Mouse (Mus musculus): ENCODE data around the gene Gal3st3.

The Gal3st3 gene

DNA sequence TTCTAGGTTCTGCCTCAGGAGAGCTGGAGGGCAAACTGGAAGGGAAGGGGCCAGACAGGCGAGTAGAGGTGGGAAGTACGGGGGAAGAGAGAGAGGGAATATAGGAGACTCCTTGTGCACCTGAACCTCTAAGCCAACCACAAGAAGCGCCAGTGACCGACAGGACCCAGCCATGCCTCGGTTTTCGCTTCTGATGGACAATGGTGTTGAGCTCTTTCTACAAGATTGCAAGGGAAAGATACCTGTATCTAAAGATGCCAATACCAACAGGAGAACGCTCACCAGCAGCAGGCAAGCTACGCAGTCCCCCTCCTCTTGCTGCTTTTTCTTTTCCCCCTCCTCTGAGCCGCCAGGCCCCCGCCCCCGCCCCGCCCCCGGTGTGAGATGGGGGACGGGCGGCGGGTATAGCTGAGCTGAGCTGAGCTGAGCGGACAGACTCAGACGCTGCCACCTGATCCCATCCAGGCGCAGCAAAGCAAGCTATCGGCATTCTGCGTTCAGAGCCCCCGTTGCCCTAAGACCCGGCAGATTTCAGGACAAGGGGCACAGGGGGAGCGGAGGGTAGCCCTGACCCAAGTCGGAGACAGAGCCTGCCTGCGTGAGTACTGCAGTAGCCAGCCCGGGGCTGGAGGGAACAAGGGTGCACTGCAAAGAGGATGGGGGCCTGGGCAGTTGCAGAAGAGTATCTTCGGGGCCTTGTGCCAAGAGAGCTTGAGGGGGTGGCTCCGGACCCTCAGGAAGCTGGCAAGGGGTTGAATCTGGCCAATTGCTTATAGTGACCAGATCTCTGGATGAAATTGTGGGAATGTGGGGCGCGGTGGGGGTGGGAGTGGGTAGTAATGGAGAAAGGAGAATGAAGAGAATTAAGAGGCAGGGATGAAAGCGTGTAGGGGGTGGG, at the start of gene Gal3st3:
Gene Gal3st3 (plus strand): TSS at position 429 of the 898 bp plus-strand sequence.
- no peak for DNase-seq

DNA sequence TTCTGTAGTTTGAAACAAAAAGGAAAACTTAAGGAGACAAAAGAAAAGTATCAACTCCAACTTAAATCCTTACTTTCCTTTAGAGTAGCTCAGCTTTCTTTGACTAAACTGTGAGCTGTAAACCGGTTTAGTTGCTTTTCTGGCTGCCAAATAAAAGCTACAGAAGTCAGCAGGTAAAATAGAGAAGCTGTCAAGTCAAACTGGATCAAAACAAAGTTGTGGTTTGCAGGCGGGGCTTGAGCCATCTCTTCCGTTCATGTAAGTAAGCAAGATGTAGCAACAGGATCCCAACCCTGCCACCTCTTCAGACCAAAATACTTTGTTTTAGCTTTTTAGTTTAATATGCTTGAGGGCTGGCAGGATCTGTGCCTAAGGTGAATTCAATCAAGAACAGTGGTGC, 41.0 kb upstream of the Gal3st3 start:
- DNase-seq, result no peak

DNA sequence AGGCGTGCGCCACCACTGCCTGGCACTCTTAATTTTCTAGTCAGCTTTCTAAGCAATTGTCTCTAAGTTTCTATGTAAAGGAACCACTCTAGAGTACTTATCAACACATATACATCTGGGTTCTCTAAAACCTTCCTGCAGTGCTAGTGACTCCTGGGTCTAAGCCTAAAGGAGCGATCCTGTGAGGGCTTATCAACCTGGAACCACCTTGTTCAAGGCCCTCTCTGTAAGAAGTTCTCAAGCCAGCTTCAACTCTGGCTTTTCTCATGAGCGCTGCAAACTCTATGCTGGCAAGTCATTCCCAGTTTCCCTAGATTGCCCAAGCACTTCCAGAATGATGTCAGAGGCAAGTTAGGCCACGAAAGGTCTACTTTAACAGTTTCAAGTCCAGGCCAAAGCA, 31.1 kb upstream of the Gal3st3 start:
- DNase-seq, result no peak

DNA sequence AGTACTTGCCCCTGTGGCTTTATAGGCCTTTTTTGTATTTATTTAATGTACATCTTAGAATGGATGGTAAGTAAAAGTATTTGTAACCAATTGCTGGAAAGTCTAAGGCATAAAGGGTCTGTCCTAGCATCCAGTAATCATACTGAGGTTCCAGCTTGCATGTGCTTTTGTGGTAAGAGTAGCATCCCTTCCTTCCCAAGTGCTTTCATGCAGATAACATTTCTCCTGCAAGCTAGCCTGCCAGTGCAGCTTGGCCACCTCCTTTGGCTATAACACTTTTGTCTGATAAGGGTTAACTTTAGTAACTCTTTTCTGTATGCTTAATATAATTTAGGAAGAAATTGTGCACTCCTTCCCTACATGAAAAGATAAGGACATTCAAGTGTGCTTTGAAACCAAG, 30.1 kb upstream of the Gal3st3 start:
- no peak for DNase-seq

DNA sequence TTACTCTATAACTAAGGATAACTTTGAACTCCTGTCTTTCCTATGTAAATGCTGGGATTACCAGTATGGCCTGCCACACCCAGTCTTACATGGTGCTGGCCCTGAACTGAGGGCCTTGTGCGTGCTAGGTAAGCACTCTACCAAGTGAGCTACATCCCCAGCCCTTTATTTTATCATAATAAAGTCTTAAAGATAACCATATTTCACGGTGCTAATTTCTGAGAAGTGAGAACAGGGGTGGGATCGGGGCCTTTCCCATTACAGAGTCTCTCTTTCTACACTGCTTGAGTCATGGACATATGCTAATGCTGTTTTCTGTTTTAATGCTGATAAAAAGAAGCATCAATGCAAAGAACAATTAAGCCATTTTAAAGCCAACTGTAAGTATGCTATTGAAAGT, 29.3 kb upstream of the Gal3st3 start:
- no peak for DNase-seq

DNA sequence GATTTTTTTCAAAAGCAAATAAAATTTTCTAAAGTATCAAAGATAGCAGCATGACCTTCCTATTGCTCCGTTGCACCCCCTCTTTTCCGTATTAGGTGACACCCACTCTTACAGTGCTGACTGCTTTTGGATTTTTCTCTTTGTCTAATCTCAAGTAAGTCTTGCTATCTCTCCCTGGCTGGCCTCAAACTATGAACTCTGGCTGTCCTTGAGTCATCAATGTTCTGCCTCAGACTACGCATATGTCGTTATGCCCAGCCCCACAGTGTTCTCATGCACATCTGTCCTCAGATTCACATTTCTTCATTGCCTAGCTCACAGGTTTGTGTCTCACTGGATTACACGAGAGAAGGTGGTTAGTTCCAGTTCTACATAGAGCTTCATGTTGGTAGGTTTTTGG, 28.7 kb upstream of the Gal3st3 start:
- DNase-seq, result no peak

DNA sequence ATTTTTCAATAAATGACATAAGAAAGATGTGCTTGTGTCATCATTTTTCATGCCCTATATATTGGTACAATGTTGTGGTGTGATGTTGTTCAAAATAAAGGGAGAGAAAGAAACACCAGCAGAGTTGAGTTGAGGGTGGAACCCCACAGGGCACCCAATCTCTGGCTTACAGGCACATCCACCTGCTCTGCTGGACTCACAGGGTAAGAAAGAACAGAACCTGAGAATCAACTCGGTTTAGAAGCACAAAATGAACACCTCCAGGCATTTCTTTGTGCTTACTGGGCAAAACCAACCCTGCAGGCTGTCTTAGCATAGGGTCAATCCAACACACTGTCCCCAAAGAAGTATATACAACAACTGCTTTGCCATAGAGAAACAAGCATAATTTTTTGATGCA, 26.7 kb upstream of the Gal3st3 start:
- no peak for DNase-seq

DNA sequence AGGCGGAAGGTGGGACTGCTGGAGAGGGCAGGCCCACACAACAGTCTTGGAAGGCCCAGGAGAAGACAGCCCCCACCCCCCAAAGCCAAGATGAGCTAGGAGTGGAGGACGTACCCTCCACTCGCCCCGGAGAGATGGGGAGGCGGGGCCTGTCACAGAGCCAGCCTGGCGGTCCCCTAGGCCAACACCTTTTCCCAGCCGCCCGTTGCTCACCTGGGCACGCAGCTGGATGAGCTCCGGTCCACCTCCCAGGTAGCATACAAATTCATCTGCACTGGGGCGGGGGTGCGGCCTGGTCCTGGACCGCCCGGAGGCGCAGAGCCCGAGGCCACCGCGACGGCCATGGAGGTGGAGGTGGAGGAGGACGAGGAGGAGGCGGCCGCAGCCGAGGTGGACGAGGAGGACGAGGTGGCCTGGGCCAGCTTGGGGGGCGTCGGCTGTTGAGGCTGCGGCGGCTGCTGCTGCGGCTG, 25.8 kb upstream of the Gal3st3 start:
- peak; percentile 30 to 32 for DNase-seq

DNA sequence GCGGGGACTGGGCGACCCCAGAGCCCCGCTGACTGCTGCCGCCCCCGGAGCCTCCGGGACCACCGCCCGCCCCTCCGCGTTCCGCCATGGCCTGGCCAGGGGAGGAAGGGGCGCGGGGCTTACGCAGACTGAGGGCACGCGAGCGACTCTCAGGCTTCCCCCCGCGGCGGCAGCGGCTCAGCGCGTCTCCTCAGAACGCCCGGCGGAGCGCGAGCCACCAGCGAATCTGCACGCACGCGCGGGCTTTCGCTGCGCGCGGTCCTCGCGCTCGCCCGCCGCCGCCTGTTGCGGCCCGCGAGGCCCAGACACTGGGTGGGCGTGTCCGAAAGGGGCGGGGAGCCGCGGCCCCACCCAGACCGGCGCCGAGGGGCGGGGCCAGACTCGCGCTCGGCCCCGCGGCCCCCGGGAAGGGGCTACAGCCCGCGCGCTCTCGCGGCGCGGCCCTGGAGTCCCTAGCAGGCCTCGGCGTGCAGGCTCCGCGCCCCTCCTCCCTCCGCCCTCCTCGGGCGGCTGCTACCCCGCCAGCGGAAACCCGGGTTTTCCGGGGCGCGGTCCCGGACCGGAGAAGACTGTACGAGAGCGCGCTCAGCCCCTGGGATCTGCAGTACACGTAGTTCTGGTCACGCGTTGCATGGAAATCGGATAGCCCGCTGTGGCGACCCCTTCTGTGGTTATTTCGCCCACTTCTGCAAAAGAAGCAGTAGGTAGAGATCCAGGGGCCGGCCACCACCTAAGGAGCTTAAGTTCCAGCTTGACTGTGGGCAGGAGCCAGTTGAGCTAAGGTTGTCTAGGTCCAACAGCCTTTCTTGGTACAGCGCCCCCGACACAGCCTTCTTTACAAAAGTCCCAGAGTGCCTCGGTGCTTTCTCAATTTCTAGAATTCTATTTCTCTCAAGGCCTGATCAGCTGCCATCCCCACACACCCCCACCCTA, 25.1 kb upstream of the Gal3st3 start, which contains the start of gene Pacs1:
Gene Pacs1 (minus strand): TSS at position 319 of the 933 bp plus-strand sequence.
- peak; percentile 79 to 84 for DNase-seq

DNA sequence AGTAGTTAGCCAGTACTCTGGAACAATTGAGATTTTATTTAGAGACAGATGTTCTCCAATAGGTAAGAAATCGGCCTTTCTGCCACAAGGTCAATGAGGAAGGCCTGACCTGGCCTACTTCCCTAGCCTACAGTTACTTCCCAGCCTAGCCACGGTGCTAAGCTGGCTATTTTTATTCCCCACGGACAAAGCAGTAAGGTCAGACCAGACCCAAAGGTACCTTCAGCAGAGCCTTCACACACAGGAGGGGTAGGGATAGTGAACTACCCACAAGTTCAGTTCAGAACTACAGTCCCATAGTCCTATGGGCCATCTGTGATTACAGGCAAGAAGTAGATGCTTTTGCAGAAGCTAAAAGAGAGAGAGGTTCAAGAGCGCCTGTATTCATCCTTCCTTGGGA, 24.2 kb upstream of the Gal3st3 start:
- no peak for DNase-seq

DNA sequence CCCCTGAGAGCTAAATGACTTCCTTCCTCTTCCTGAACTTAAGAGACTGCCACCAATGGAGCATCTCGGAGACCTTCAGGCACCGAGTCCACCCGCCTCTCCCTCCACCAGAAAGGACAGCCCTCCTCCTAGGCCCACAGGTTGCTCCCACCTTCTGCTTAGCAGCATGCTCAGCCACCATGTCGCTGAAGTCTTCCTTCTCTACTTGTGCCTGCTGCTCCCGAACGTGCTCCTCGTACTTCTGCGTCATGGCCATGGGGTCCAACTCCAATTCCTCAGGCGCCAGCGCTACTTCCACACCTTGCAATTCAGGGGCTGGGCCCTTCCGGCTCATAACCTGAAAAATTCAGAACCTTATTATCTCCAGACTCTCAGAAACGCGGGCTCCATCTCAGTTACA, 23.5 kb upstream of the Gal3st3 start:
- DNase-seq, result no peak

DNA sequence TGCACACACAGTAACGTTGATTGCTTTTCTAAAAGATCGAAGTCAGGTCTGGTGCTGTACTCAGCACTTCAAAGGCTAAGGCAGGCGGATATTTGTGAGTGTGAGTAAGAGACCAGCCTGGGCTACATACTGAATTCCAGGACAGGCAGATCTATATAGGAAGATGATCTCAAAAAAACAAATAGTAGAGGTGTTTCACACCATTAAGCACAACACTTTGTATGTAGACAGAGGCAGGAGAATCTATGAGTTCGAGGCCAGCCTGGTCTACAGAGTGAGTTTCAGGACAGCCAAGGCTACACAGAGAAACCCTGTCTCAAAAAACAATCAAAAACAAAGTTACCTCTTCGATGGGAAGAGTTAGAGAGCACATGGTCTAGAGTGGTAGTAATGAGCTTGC, 22.4 kb upstream of the Gal3st3 start:
- no peak for DNase-seq

DNA sequence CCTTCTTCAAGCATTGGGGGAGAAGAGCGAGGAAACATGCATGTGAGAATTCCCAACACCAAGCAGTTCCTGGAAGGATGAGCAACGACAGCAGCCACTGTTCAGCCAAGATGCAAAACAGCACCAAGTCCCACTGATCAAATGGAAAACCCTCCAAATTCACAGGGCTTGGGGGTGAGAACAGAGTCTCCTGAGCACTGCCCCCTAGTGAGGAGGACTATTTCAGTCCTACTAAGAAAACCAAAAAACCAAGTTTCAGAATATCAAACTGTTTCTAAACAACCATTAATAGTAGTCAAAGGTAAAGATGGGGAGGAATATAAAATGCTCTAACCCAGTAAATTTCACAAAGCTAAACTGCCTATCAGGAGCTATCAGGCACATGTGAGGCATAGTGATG, 21.6 kb upstream of the Gal3st3 start:
- DNase-seq, result no peak

DNA sequence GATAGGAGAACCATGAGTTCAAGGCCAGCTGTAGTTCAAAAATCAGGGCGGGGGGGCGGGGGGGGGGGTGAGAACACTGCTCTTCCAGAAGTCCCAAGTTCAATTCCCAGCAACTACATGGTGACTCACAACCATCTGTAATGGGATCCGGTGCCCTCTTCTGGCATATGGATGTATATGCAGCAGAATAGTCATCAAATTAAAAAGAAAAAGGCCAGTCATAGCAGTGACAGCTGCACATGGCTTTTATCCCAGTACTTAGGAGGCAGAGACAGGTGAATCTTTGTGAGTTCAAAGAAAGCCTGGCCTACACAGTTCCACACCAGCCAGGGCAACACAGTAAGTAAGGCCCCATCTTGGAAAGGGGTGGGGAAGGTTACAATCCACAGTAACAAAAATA, 21.0 kb upstream of the Gal3st3 start:
- DNase-seq, result no peak

DNA sequence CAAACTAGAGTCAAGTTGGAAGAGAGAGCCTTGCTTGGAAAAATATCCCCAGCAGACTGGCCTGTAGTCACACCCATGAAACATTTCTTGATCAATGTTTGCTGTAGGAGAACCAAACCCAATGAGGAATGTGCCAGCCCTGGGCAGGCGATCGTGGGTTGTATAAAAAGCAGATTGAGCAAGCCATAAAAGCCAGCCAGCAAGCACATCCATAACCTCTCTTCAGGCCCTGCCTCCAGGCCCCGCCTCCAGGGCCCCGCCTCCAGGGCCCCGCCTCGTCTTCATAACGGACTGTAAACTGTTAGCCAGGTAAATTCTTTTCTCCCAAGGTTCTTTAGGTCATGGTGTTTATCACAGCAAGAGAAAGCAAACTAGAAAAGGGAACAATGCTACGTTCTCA, 19.8 kb upstream of the Gal3st3 start:
- no peak for DNase-seq

DNA sequence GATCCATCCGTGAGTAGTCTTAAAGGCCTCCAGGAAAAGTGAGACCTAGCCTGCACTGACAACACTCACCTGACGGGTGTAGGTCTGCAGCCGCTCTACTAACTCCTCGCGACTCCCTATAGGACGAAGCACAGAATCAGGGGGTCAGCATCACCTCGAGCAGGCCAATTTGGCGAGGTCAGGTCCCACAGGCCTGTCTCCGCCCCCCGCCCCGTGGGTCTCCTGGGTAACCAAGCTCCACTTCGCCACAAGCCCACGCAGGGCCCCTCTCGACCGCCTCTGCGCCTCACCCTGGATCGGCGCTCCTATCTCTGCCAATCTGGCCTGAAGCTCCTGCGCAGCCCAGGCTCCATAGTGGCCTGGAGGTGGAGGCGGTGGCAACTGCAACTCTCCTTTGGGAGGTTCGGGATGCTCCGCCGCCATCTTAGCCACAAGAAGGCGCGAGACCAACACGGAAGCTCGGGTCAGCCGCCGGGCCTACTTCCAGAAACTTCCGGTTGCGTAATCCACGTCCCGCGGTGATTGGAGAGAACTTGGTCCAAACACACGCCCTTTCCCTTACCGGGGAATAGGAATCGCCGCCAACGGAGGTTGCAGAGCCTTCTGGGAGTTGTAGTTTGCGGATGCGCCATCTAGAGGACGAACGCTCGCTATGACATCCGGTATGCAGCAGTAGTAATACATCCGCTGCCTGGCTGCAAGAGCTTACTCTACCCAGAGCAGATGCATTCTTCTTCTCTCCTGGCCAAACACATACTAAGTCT, 3.0 kb upstream of the Gal3st3 start, which contains the start of gene Sf3b2:
Gene Sf3b2 (minus strand): TSS at position 484 of the 764 bp plus-strand sequence.
- DNase-seq, result peak; percentile 99

DNA sequence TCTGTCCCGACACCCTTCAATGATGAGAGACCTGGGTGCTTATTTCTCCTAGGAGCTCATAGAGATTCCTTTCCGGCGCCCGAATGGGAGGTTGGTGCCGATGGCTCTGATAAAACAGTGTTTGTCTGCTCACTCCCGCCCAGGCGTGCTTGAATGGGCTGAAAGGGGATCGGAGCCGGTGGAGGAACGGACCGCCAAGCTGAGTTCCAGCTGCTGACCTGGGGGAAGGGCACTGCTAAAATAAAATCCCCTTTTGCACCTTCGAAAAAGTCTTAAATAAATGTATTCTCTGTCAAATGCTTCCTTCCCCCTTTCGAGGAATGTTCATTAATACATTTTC, 2.4 kb upstream of the Gal3st3 start:
- DNase-seq, result no peak

DNA sequence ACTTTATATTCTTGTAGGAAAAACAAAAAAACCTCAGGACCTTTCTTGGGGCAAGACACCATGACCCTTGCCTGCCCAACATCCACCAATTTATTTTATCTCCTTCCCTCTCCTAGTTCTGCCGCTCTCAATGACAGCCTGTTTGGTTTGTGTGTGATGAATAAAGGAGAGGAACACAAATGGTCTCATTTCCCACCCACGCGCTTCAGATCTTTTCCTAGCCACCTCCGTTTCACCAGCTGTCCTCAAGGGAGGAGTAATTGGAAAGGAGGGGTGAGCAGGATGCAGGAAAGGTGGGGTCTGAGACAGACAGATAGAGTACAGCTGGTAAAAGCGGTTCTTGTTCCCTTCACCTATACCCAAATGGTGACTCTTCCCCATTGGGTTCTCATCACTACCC, 1.5 kb upstream of the Gal3st3 start:
- no peak for DNase-seq

DNA sequence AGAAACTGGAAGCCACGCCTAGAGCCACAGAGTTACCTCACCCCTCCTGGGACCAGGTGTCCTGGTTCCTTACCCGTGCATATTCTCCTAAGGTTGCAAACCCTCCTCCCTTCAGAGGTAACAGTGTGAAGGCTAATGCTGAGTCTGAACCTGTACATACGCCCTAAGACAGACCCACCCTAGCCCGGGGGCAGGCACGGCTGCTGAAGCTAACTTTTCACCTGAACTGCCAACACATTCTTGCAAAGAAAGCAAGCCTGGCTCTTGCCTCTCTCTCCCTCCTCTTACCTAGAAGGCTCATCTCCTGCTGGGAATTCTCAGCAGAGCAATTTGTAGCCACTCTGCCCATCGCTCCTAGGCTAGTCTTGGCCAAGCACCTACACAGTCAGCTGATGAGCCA, 2.5 kb downstream of the Gal3st3 start:
- DNase-seq, result no peak

DNA sequence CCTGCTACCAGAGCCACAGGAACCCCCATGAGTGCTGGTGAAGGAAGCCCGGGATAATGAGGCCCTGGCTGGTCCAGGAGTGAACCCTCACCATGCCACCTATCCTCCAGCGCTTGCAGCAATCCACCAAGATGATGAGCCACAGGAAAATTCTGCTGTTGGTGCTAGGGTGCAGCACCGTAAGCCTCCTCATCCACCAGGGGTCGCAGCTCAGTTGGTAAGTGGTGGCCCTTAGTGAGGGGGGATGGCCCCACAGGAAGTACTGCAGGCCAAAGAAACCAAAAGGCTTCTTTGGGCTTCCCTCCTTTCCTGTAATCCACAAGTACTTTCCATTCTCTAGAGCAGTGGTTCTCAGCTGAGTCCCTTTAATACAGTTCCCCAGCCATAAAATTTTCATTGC, 4.3 kb downstream of the Gal3st3 start:
- DNase-seq, result peak in 1 of 2 experiments; percentile 52

DNA sequence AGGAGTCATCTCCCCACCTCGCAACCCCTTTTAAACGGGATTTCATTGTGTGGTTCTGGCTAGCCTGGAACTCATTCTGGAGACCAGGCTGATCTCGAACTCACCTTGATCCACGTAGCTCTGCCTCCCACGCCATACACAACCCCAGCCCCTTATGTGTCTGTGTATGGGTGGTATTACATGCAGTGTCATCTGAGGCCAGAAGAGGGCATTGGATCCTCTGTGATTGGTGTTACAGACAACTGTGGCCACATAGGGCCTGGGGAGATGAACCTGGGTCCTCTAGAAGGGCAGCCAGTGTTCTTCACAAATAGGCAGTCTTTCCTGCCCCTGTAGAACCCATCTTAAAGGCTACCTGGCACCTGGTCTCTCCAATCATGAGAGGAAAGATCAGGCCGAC, 8.1 kb downstream of the Gal3st3 start:
- no peak for DNase-seq

DNA sequence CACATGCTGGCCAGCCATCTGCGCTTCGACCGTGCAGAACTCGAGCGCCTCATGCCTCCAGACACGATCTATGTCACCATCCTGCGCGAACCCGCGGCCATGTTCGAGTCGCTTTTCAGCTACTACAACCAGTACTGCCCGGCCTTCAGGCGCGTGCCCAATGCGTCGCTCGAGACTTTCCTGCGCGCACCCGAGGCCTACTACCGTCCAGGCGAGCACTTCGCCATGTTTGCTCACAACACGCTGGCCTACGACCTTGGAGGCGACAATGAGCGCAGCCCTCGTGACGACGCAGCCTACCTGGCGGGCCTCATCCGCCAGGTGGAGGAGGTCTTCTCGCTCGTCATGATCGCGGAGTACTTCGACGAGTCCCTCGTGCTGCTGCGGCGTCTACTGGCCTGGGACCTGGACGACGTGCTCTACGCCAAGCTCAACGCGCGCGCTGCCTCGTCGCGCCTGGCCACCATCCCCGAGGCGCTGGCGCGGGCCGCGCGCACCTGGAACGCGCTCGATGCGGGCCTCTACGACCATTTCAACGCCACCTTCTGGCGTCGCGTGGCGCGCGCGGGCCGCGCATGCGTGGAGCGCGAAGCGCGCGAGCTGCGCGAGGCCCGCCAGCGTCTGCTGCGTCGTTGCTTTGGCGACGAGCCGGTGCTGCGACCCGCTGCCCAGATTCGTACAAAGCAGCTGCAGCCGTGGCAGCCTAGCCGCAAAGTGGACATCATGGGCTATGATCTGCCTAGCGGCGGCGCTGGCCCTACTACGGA, 9.0 kb downstream of the Gal3st3 start:
- no peak for DNase-seq

Measured in kidney, adult 8-10 months (tissue).